Mouse (Mus musculus) layer of hippocampus, adult 2 months (tissue): ENCODE measurements at regions not wholly inside any gene's neighbourhood (a gene's known extent, or its start where the extent isn't known, plus 50 kb on each side); places are given as distances from the start of the nearest gene placed in this dataset.

Experiments used
- DNase-seq, 2 experiments: peaks; one replicate each; pipeline ENCODE4 v3.0.0; 2022; ENCODE audit warnings: low spot score in 2 of 2
- H3K27ac ChIP-seq: fragments of 200-600 bp; 2 replicates; pipeline ENCODE4 v1.8.1; 2022
- H3K4me3 ChIP-seq: fragments of 200-600 bp; 2 replicates; pipeline ENCODE4 v1.8.1; 2022; ENCODE audit warnings: mild to moderate bottlenecking
- CTCF ChIP-seq: fragments of 200-600 bp; conservative IDR thresholded peaks from 2 replicates; pipeline ENCODE4 v1.8.1; 2022; ENCODE audit warnings: antibody characterized with exemption, mild to moderate bottlenecking, moderate library complexity

GRCm38 (mm10) chr4:137216908-137217497 lies 60.3 kb upstream of the Wnt4 start:
- TF ChIP-seq CTCF: no peak
- no peak for DNase-seq
- Histone ChIP-seq H3K4me3 (no peak overlapping the region), H3K27ac (no peak overlapping the region)

- H3K27ac ChIP-seq: no peak overlapping the region
- DNase-seq: no peak
- no peak overlapping the region for H3K4me3 ChIP-seq
- no peak for TF ChIP-seq CTCF
These were observed 62.7 kb upstream of the Wnt4 start for GRCm38 (mm10) chr4:137214573-137214972.

GRCm38 (mm10) chr4:137212846-137213245 lies 64.4 kb upstream of the Wnt4 start:
- no peak for DNase-seq
- no peak overlapping the region for H3K27ac ChIP-seq
- TF ChIP-seq CTCF: no peak
- no peak overlapping the region for H3K4me3 ChIP-seq

- H3K4me3 ChIP-seq: no peak overlapping the region
- DNase-seq: no peak
- no peak for TF ChIP-seq CTCF
- no peak overlapping the region for H3K27ac ChIP-seq
These were observed 65.2 kb upstream of the Wnt4 start for GRCm38 (mm10) chr4:137212106-137212505.

GRCm38 (mm10) chr4:137211288-137211687 lies 66.0 kb upstream of the Wnt4 start:
- Histone ChIP-seq H3K4me3 (no peak overlapping the region), H3K27ac (no peak overlapping the region)
- TF ChIP-seq CTCF: no peak
- DNase-seq: no peak

GRCm38 (mm10) chr4:137210525-137210924 lies 66.8 kb upstream of the Wnt4 start:
- no peak for TF ChIP-seq CTCF
- DNase-seq: no peak
- Histone ChIP-seq H3K27ac (no peak overlapping the region), H3K4me3 (no peak overlapping the region)

GRCm38 (mm10) chr4:137200968-137201367 lies 76.3 kb upstream of the Wnt4 start:
- H3K27ac ChIP-seq: no peak overlapping the region
- no peak overlapping the region for H3K4me3 ChIP-seq
- no peak for DNase-seq
- no peak for TF ChIP-seq CTCF

- H3K27ac ChIP-seq: no peak overlapping the region
- TF ChIP-seq CTCF: no peak
- DNase-seq: no peak
- H3K4me3 ChIP-seq: no peak overlapping the region
These were observed 76.9 kb upstream of the Wnt4 start for GRCm38 (mm10) chr4:137200426-137200825.

- no peak overlapping the region for H3K4me3 ChIP-seq
- no peak for TF ChIP-seq CTCF
- H3K27ac ChIP-seq: no peak overlapping the region
- DNase-seq: no peak
These were observed 80.8 kb upstream of the Wnt4 start for GRCm38 (mm10) chr4:137196491-137196974.

- Histone ChIP-seq H3K4me3 (no peak overlapping the region), H3K27ac (no peak overlapping the region)
- no peak for TF ChIP-seq CTCF
- DNase-seq: no peak
These were observed 83.2 kb upstream of the Wnt4 start for GRCm38 (mm10) chr4:137194106-137194505.

GRCm38 (mm10) chr4:137190625-137191024 lies 86.7 kb upstream of the Wnt4 start:
- H3K27ac ChIP-seq: no peak overlapping the region
- no peak overlapping the region for H3K4me3 ChIP-seq
- DNase-seq: no peak
- TF ChIP-seq CTCF: no peak

GRCm38 (mm10) chr4:137189801-137190200 lies 87.5 kb upstream of the Wnt4 start:
- no peak for DNase-seq
- Histone ChIP-seq H3K27ac (no peak overlapping the region), H3K4me3 (no peak overlapping the region)
- no peak for TF ChIP-seq CTCF

GRCm38 (mm10) chr4:137189058-137189457 lies 88.2 kb upstream of the Wnt4 start:
- Histone ChIP-seq H3K4me3 (no peak overlapping the region), H3K27ac (no peak overlapping the region)
- no peak for DNase-seq
- TF ChIP-seq CTCF: peak; percentile 26; the same call in 1 of the 2 replicates

GRCm38 (mm10) chr4:137187592-137187991 lies 89.7 kb upstream of the Wnt4 start:
- no peak for TF ChIP-seq CTCF
- H3K4me3 ChIP-seq: no peak overlapping the region
- no peak overlapping the region for H3K27ac ChIP-seq
- DNase-seq: no peak

- no peak overlapping the region for H3K4me3 ChIP-seq
- no peak for TF ChIP-seq CTCF
- no peak for DNase-seq
- no peak overlapping the region for H3K27ac ChIP-seq
These were observed 90.2 kb upstream of the Wnt4 start for GRCm38 (mm10) chr4:137187051-137187450.
